Mouse (Mus musculus) stomach, embryonic 15.5 days (tissue): Measurements from ENCODE around the gene D17H6S53E. TPM values are rescaled to one million over a fixed set of nuclear protein-coding genes. Genes with fewer than 3 reads are reported as not detected.

Source experiments
- ATAC-seq: fragments of 200-750 bp; cut with Nextera tagmentation; 2 replicates; pipeline ENCODE4 v1.8.0; 2017; ENCODE audit warnings: low read depth, moderate number of reproducible peaks, moderate TSS enrichment; ENCODE audit not compliant: insufficient read depth, low FRiP score
- H3K27ac ChIP-seq: fragments of 300-500 bp; sonication (generic); 2 replicates; pipeline ENCODE4 v1.5.1; 2015; ENCODE audit warnings: mild to moderate bottlenecking, inconsistent platforms
- H3K27me3 ChIP-seq: fragments of 300-500 bp; sonication (generic); replicated peaks from 2 replicates; pipeline ENCODE4 v1.6.1; 2015; ENCODE audit warnings: inconsistent platforms
- H3K36me3 ChIP-seq: fragments of 300-500 bp; sonication (generic); 2 replicates; pipeline ENCODE4 v1.6.1; 2015; ENCODE audit warnings: inconsistent platforms
- H3K4me1 ChIP-seq: fragments of 300-500 bp; sonication (generic); 2 replicates; pipeline ENCODE4 v1.6.1; 2015; ENCODE audit warnings: inconsistent platforms
- H3K4me2 ChIP-seq: fragments of 300-500 bp; sonication (generic); 2 replicates; pipeline ENCODE4 v1.6.1; 2015; ENCODE audit warnings: mild to moderate bottlenecking, inconsistent platforms
- H3K4me3 ChIP-seq: fragments of 300-500 bp; sonication (generic); replicated peaks from 2 replicates; pipeline ENCODE4 v1.5.1; 2015; ENCODE audit warnings: inconsistent platforms
- H3K9ac ChIP-seq: fragments of 300-500 bp; sonication (generic); 2 replicates; pipeline ENCODE4 v1.6.1; 2015; ENCODE audit warnings: inconsistent platforms
- H3K9me3 ChIP-seq: fragments of 300-500 bp; sonication (generic); 2 replicates; pipeline ENCODE4 v1.6.1; 2016; ENCODE audit warnings: inconsistent platforms
- WGBS: fragments of 180-500 bp; shearing (Covaris S2); methylation state at CpG from one replicate; pipeline ENCODE4 v1.1.7; 2015; 5-methylcytosine and 5-hydroxymethylcytosine counted together
- polyA plus RNA-seq: library from polyadenylated mRNA; unstranded; fragments of >200 nt; fragmentation: Nextera tagmentation; extraction: Ambion mirVana; gene quantifications from 2 replicates; pipeline ENCODE4 v1.2.1, GENCODE M21; 2015

D17H6S53E gene
- polyA plus RNA-seq, 1 experiment from 2014 or later = 12.2 TPM

GRCm38 (mm10) chr17:35088825-35089644 lies 37.1 kb upstream of the D17H6S53E start, which contains the start of gene Abhd16a:
Abhd16a (plus strand) TSS chr17:35089263.
- peak within 1 kb of the TSS; percentile 60 for H3K4me2 ChIP-seq
- H3K4me1 ChIP-seq = peaks cover 9% of the 10 kb centered on the region
- WGBS = 3% methylated on average over 67 of the region's 67 CpGs
- peaks cover 19% of the 10 kb centered on the region for H3K36me3 ChIP-seq
- H3K27ac ChIP-seq = peak within 1 kb of the TSS; percentile 97
- no peaks in the 10 kb centered on the region for H3K27me3 ChIP-seq
- H3K9me3 ChIP-seq = no peaks in the 10 kb centered on the region
- H3K9ac ChIP-seq = peak within 1 kb of the TSS; percentile 80
- H3K4me3 ChIP-seq = peak within 1 kb of the TSS; percentile 70
- peak; percentile 95 for ATAC-seq

GRCm38 (mm10) chr17:35090166-35090932 lies 35.8 kb upstream of the D17H6S53E start:
- H3K36me3 ChIP-seq = peaks cover 28% of the 10 kb centered on the region
- peaks cover 9% of the 10 kb centered on the region for H3K4me1 ChIP-seq
- no peaks in the 10 kb centered on the region for H3K9me3 ChIP-seq
- peak; percentile 8; the same call in 1 of the 2 replicates for ATAC-seq
- WGBS = 60% methylated on average over 8 of the region's 8 CpGs
- H3K27me3 ChIP-seq = no peaks in the 10 kb centered on the region
- H3K27ac ChIP-seq = 0 out of 2 replicates have a peak overlapping the region, but pooled peaks have one; percentile 97
- H3K4me2 ChIP-seq = peak overlapping the region; percentile 60
- peak overlapping the region; percentile 80 for H3K9ac ChIP-seq
- H3K4me3 ChIP-seq = peak overlapping the region; percentile 70

GRCm38 (mm10) chr17:35092403-35093198 lies 33.6 kb upstream of the D17H6S53E start:
- peaks cover 9% of the 10 kb centered on the region for H3K4me1 ChIP-seq
- WGBS = 91% methylated on average over 14 of the region's 14 CpGs
- peaks cover 46% of the 10 kb centered on the region for H3K36me3 ChIP-seq
- H3K4me3 ChIP-seq = no peak overlapping the region
- H3K4me2 ChIP-seq = no peak overlapping the region
- no peaks in the 10 kb centered on the region for H3K9me3 ChIP-seq
- no peak overlapping the region for H3K27ac ChIP-seq
- ATAC-seq = no peak
- no peaks in the 10 kb centered on the region for H3K27me3 ChIP-seq
- no peak overlapping the region for H3K9ac ChIP-seq

- Histone ChIP-seq H3K36me3 (peaks cover 54% of the 10 kb centered on the region), H3K9me3 (no peaks in the 10 kb centered on the region), H3K9ac (no peak overlapping the region), H3K27me3 (no peaks in the 10 kb centered on the region), H3K27ac (no peak overlapping the region), H3K4me1 (peaks cover 9% of the 10 kb centered on the region), H3K4me2 (no peak overlapping the region), H3K4me3 (no peak overlapping the region)
- no peak for ATAC-seq
- WGBS = 88% methylated on average over 15 of the region's 15 CpGs
Observed at GRCm38 (mm10) chr17:35094475-35095365, 31.5 kb upstream of the D17H6S53E start.

- WGBS = 84% methylated on average over 12 of the region's 12 CpGs
- peaks cover 68% of the 10 kb centered on the region for H3K36me3 ChIP-seq
- H3K9ac ChIP-seq = no peak overlapping the region
- no peak for ATAC-seq
- H3K4me1 ChIP-seq = no peaks in the 10 kb centered on the region
- H3K27ac ChIP-seq = no peak overlapping the region
- H3K27me3 ChIP-seq = no peaks in the 10 kb centered on the region
- H3K4me3 ChIP-seq = no peak overlapping the region
- no peaks in the 10 kb centered on the region for H3K9me3 ChIP-seq
- H3K4me2 ChIP-seq = no peak overlapping the region
Observed at GRCm38 (mm10) chr17:35096597-35096996, 29.6 kb upstream of the D17H6S53E start.

GRCm38 (mm10) chr17:35097164-35097655 lies 29.0 kb upstream of the D17H6S53E start:
- no peaks in the 10 kb centered on the region for H3K27me3 ChIP-seq
- no peak overlapping the region for H3K4me3 ChIP-seq
- H3K9ac ChIP-seq = no peak overlapping the region
- H3K36me3 ChIP-seq = peaks cover 70% of the 10 kb centered on the region
- no peaks in the 10 kb centered on the region for H3K9me3 ChIP-seq
- no peak overlapping the region for H3K4me2 ChIP-seq
- no peak overlapping the region for H3K27ac ChIP-seq
- no peaks in the 10 kb centered on the region for H3K4me1 ChIP-seq
- WGBS = 88% methylated on average over 12 of the region's 12 CpGs
- no peak for ATAC-seq

GRCm38 (mm10) chr17:35100196-35100765 lies 25.9 kb upstream of the D17H6S53E start:
- no peak overlapping the region for H3K9ac ChIP-seq
- H3K27me3 ChIP-seq = no peaks in the 10 kb centered on the region
- no peaks in the 10 kb centered on the region for H3K9me3 ChIP-seq
- H3K4me3 ChIP-seq = no peak overlapping the region
- H3K4me2 ChIP-seq = no peak overlapping the region
- H3K36me3 ChIP-seq = peaks cover 56% of the 10 kb centered on the region
- no peak for ATAC-seq
- no peak overlapping the region for H3K27ac ChIP-seq
- WGBS = 62% methylated on average over 10 of the region's 10 CpGs
- H3K4me1 ChIP-seq = no peaks in the 10 kb centered on the region

GRCm38 (mm10) chr17:35101161-35101560 lies 25.0 kb upstream of the D17H6S53E start:
- Histone ChIP-seq H3K4me3 (no peak overlapping the region), H3K27ac (no peak overlapping the region), H3K27me3 (no peaks in the 10 kb centered on the region), H3K36me3 (peaks cover 50% of the 10 kb centered on the region), H3K4me2 (no peak overlapping the region), H3K4me1 (peaks cover 1% of the 10 kb centered on the region; the same call in 1 of the 2 replicates), H3K9ac (no peak overlapping the region), H3K9me3 (no peaks in the 10 kb centered on the region)
- ATAC-seq = no peak
- 87% methylated on average over 11 of the region's 11 CpGs for WGBS

- no peak overlapping the region for H3K9ac ChIP-seq
- H3K27me3 ChIP-seq = no peaks in the 10 kb centered on the region
- H3K4me2 ChIP-seq = no peak overlapping the region
- ATAC-seq = no peak
- H3K36me3 ChIP-seq = peaks cover 40% of the 10 kb centered on the region
- H3K4me3 ChIP-seq = no peak overlapping the region
- peaks cover 3% of the 10 kb centered on the region; the same call in 1 of the 2 replicates for H3K4me1 ChIP-seq
- no peaks in the 10 kb centered on the region for H3K9me3 ChIP-seq
- 73% methylated on average over 8 of the region's 8 CpGs for WGBS
- no peak overlapping the region for H3K27ac ChIP-seq
Observed at GRCm38 (mm10) chr17:35102299-35102698, 23.9 kb upstream of the D17H6S53E start.

GRCm38 (mm10) chr17:35103221-35103690 lies 22.9 kb upstream of the D17H6S53E start:
- 0 out of 2 replicates have a peak, but pooled peaks have one; percentile 12 for ATAC-seq
- H3K27ac ChIP-seq = no peak overlapping the region
- no peak overlapping the region for H3K9ac ChIP-seq
- 57% methylated on average over 6 of the region's 6 CpGs for WGBS
- no peaks in the 10 kb centered on the region for H3K9me3 ChIP-seq
- peaks cover 37% of the 10 kb centered on the region for H3K36me3 ChIP-seq
- no peak overlapping the region for H3K4me2 ChIP-seq
- no peaks in the 10 kb centered on the region for H3K27me3 ChIP-seq
- peaks cover 3% of the 10 kb centered on the region; the same call in 1 of the 2 replicates for H3K4me1 ChIP-seq
- H3K4me3 ChIP-seq = no peak overlapping the region
